Mouse (Mus musculus) lung, adult 2 months (tissue): ENCODE results near the gene Baz1a. TPM values are rescaled to one million over a fixed set of nuclear protein-coding genes. Genes with fewer than 3 reads are reported as not detected.
"Not testable (repeated sequence)": the region's sequence is repeated elsewhere in the genome, so short reads cannot be mapped to it uniquely, and the experiment has no call there.

Source experiments
- DNase-seq: peaks from one replicate; pipeline ENCODE4 v3.0.0; 2022
- H3K4me1 ChIP-seq: fragments of 200-500 bp; 2 replicates; pipeline ENCODE4 v1.6.1; 2011; ENCODE audit warnings: low read length; ENCODE audit not compliant: control insufficient read depth, insufficient read depth
- H3K4me3 ChIP-seq: fragments of 200-500 bp; replicated peaks from 2 replicates; pipeline ENCODE3; 2011; ENCODE audit warnings: low read depth, mild to moderate bottlenecking, control low read depth, low read length; ENCODE audit errors: extremely low read depth
- CTCF ChIP-seq: fragments of 200-500 bp; IDR thresholded peaks from 2 replicates; pipeline ENCODE4 v1.5.1; 2011; ENCODE audit warnings: mild to moderate bottlenecking, low read length, control low read depth; ENCODE audit not compliant: insufficient read depth
- POLR2A ChIP-seq: fragments of 200-500 bp; IDR thresholded peaks from 2 replicates; pipeline ENCODE4 v1.6.1; 2011; ENCODE audit warnings: low read depth, mild to moderate bottlenecking, control low read depth, low read length, borderline replicate concordance; ENCODE audit errors: extremely low read depth
- WGBS: fragments of 180-500 bp; shearing (Covaris S2); methylation state at CpG from one replicate; pipeline ENCODE4 v1.1.7; 2018; 5-methylcytosine and 5-hydroxymethylcytosine counted together
- polyA plus RNA-seq: library from polyadenylated mRNA; depleted of rRNA; stranded (reverse); fragments of >200 nt; gene quantifications from 2 replicates; pipeline ENCODE4 v1.2.3, GENCODE M21; 2012

The Baz1a gene
- polyA plus RNA-seq, 1 experiment: 5.5 TPM

- TF ChIP-seq CTCF (no peak), POLR2A (no peak)
- Histone ChIP-seq H3K4me3 (no peak overlapping the region), H3K4me1 (no peaks in the 10 kb centered on the region)
- no peak for DNase-seq
- 87% methylated on average over 3 of the region's 3 CpGs for WGBS
Observed at GRCm38 (mm10) chr12:54910387-54910786, 103.8 kb downstream of the Baz1a start.

DNA sequence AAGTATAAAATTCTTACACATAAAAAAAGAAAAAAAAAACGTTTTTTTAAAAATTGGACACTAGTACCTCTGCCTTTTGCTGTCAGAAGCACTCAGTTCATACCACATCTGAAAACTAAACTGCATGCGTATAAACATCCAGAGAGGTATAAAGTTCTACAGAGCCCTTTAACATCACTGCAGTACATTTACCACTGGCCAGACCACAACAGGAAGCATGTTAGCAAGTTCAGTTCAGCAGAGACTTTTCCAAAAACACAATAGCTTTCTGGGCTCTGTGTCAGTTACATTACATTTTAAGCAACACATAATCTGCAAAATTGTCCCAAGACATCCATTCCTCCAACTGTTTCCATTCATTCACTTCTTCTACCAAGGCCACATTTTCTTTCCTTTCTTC, 121.6 kb downstream of the Baz1a start:
- 64% methylated on average over 2 of the region's 2 CpGs for WGBS
- not testable (repeated sequence) for H3K4me3 ChIP-seq, DNase-seq, H3K4me1 ChIP-seq

DNA sequence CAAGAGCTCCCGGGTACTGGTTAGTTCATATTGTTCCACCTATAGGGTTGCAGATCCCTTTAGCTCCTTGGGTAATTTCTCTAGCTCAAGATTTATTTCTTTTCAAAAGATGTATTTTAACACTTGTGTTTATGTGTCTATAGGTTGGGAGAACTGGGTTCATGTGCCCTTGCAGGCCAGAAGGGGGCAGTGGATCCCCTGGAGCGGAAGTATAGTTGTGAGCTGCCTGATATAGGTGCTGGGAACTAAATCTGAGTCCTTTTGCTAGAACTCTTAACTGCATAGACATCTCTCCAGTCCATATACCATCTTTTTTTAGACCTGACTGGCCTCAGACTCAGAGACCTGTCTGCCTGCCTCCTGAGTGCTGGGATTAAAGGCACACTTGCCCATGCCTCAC, 123.7 kb downstream of the Baz1a start:
- no peak for DNase-seq
- no peak overlapping the region for H3K4me3 ChIP-seq
- no peaks in the 10 kb centered on the region for H3K4me1 ChIP-seq
- WGBS: 99% methylated on average over 2 of the region's 2 CpGs
- TF ChIP-seq POLR2A (no peak), CTCF (no peak)

- 81% methylated on average over 4 of the region's 4 CpGs for WGBS
- no peak for DNase-seq
- TF ChIP-seq POLR2A (no peak), CTCF (no peak)
- Histone ChIP-seq H3K4me3 (no peak overlapping the region), H3K4me1 (no peaks in the 10 kb centered on the region)
Observed at GRCm38 (mm10) chr12:54887580-54888127, 126.5 kb downstream of the Baz1a start.

DNA sequence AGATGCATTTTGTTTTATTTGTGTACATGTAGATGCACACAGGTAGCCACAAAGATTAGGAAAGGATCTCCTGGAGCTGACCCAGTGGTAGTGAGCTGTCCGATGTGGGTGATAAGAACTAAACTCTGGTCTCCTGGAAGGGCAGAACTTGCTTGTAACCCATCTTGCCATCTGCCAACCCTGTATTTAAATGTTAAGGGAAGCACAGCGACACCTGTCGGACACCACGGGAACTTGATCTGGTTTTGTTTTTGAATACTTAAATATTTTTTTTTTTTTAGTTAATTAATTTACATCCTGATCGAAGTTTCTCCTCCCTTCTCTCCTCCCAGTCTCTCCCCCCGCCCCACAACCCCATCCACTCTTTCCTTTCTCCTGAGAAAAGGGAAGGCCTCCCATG, 134.5 kb downstream of the Baz1a start:
- TF ChIP-seq POLR2A (no peak), CTCF (peak; percentile 65)
- Histone ChIP-seq H3K4me1 (no peaks in the 10 kb centered on the region), H3K4me3 (no peak overlapping the region)
- DNase-seq: peak; percentile 60
- WGBS: 1% methylated on average over 6 of the region's 6 CpGs

DNA sequence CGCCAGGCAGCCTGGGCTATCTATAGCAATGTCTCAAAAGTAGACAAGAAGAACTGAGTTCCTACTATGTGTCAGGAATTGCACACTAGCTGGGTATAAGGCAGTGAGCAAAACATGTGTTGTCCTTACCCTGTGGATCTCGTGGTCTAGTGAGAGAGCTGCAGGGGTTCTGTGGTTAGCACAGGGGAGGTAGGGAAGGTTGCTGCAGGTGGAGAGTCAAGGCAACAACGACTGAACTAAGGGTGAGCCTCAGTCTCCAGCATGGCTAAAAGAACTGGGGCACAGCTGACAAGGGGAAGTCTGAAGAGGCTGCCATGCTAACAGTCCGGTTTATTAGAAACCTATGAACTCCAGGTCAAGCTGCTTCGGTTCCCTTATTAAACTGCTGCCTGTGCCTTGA, 134.9 kb downstream of the Baz1a start:
- Histone ChIP-seq H3K4me1 (no peaks in the 10 kb centered on the region), H3K4me3 (no peak overlapping the region)
- TF ChIP-seq CTCF (no peak), POLR2A (no peak)
- 69% methylated on average over 5 of the region's 5 CpGs for WGBS
- no peak for DNase-seq

DNA sequence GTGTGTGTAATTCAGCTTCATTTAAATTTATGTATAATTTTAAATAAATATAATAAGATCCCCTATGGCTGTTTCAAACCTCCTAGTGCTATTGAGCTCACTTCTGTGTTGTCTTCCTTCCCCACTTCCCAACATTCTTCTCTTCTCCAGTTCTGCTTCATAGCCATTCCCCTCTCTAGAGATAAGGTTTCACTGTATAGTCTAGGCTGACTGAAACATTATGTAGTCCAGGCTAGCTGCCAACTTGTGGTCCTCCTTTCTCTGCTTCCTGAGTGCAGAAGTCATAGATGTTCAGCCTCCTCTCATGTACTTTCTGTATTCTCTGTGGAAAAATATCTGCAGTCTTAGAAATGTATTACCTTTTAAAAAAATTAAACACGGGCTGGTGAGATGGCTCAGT, 136.3 kb downstream of the Baz1a start:
- WGBS: 72% methylated on average over 1 of the region's 1 CpGs
- no peaks in the 10 kb centered on the region for H3K4me1 ChIP-seq
- no peak overlapping the region for H3K4me3 ChIP-seq
- no peak for DNase-seq
- TF ChIP-seq POLR2A: no peak
- TF ChIP-seq CTCF: no peak

GRCm38 (mm10) chr12:54876879-54877278, 137.3 kb downstream of the Baz1a start:
- TF ChIP-seq CTCF: no peak
- TF ChIP-seq POLR2A: no peak
- no peak for DNase-seq
- Histone ChIP-seq H3K4me3 (no peak overlapping the region), H3K4me1 (no peaks in the 10 kb centered on the region)
- 45% methylated on average over 5 of the region's 5 CpGs for WGBS

DNA sequence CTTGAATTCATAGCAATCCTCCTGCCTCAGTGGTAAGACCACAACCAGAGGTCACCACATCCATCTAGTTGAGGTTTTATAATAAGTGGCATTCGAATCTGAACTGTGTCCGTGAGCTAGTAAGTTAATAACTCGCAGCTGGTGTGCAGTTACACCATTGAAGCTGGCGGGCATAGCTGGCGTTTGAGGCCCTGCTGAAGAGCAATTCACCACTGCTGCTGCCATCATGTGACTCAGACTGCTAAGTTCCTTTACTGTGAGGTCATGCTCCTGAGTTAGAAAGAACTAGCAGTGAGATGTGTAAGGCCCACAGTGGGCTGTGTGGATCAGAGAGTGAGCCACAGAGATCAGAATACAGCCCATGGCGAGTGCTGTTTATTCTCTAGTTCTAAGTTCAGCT, 139.4 kb downstream of the Baz1a start:
- Histone ChIP-seq H3K4me1 (no peaks in the 10 kb centered on the region), H3K4me3 (no peak overlapping the region)
- peak; percentile 28 for DNase-seq
- TF ChIP-seq CTCF: no peak
- 65% methylated on average over 6 of the region's 6 CpGs for WGBS

DNA sequence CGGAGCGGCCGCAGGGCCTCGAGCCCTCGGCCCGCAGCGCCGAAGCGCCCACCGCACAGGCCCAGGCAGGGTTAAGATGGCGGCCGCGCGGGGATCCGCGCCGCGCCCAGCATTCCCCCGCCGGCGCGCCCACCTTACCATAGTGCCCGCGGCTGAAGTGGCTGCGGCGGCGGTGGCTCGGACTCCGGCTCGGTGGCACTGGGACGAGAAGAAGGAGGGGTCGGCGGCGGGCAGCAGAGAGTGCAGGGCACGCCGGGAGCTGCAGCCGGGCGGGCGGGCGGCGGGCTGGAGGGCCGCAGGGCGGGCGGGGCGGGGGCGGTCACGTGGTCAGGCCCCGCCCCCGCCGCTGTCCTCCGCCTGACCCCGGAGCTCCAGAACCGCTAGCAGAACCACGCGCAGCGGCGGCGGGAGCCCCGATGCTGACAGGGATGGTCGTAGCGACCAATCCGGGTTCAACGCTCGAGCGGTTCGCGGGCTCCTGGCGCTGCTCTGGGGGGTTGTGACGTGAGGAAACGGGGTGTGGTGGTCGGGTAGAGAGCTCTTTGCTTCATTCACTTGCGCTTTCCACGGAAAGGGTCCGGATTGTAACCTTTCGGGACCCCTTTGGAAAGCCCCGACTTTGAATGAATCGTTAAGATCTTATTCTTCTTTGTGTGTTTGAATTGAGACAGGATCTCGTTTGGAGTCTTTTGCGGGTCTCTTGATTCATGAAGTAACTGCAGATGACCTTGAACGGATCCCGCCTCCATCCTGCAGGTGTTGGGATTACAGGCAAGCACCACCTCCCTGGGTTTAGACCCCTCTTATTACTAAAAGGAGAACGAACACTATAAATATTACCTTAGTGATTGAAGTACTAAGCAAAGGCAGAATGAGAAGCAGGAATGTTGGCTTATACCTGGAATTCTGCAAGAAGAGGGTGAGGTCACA, 151.3 kb downstream of the Baz1a start, which contains the start of gene Cfl2:
Gene Cfl2, minus strand, starts transcription at position 272 of the 930 bp plus-strand sequence.
- under 1% methylated on average over 75 of the region's 82 CpGs for WGBS
- peak; percentile 78 for DNase-seq
- TF ChIP-seq POLR2A (no peak), CTCF (no peak)
- peak within 1 kb of the TSS; percentile 80 for H3K4me3 ChIP-seq
- peaks cover 3% of the 10 kb centered on the region for H3K4me1 ChIP-seq
